Mouse (Mus musculus): ENCODE results near the gene Pde4b.

The Pde4b gene

GRCm38 (mm10) chr4:102518341-102518740 lies 431.0 kb downstream of the Pde4b start:
- no peaks in the 10 kb centered on the region for H3K9me3 ChIP-seq (ENCODE audit: low read length)
- H3K27me3 ChIP-seq (ENCODE audit: insufficient read depth, low read length): no peaks in the 10 kb centered on the region
- TF ChIP-seq POU5F1 (IDR thresholded peaks at IDR 0.05; ENCODE audit: borderline replicate concordance, low read length) (no peak), CTCF (conservative IDR thresholded peaks at IDR 0.05; ENCODE audit: low read length) (no peak), NANOG (IDR thresholded peaks at IDR 0.05; ENCODE audit: borderline replicate concordance, low read length) (no peak)
- H3K36me3 ChIP-seq (ENCODE audit: insufficient read depth, low read length): no peaks in the 10 kb centered on the region
- H3K4me3 ChIP-seq (replicated peaks; ENCODE audit: low read length): no peak overlapping the region
- no peaks in the 10 kb centered on the region for H3K4me1 ChIP-seq (replicated peaks; ENCODE audit: low read depth, low read length)

GRCm38 (mm10) chr4:102520669-102521261 lies 433.4 kb downstream of the Pde4b start:
- Histone ChIP-seq H3K36me3 (ENCODE audit: insufficient read depth, low read length) (no peaks in the 10 kb centered on the region), H3K27me3 (ENCODE audit: insufficient read depth, low read length) (no peaks in the 10 kb centered on the region), H3K4me3 (replicated peaks; ENCODE audit: low read length) (no peak overlapping the region), H3K4me1 (replicated peaks; ENCODE audit: low read depth, low read length) (no peaks in the 10 kb centered on the region), H3K9me3 (ENCODE audit: low read length) (no peaks in the 10 kb centered on the region)
- TF ChIP-seq POU5F1 (IDR thresholded peaks at IDR 0.05; ENCODE audit: borderline replicate concordance, low read length) (no peak), NANOG (IDR thresholded peaks at IDR 0.05; ENCODE audit: borderline replicate concordance, low read length) (no peak), CTCF (conservative IDR thresholded peaks at IDR 0.05; ENCODE audit: low read length) (no peak)

GRCm38 (mm10) chr4:102521434-102521833 lies 434.1 kb downstream of the Pde4b start:
- H3K27me3 ChIP-seq (ENCODE audit: insufficient read depth, low read length): no peaks in the 10 kb centered on the region
- H3K4me3 ChIP-seq (replicated peaks; ENCODE audit: low read length): no peak overlapping the region
- H3K36me3 ChIP-seq (ENCODE audit: insufficient read depth, low read length): no peaks in the 10 kb centered on the region
- no peaks in the 10 kb centered on the region for H3K4me1 ChIP-seq (replicated peaks; ENCODE audit: low read depth, low read length)
- TF ChIP-seq CTCF (conservative IDR thresholded peaks at IDR 0.05; ENCODE audit: low read length) (no peak), NANOG (IDR thresholded peaks at IDR 0.05; ENCODE audit: borderline replicate concordance, low read length) (no peak), POU5F1 (IDR thresholded peaks at IDR 0.05; ENCODE audit: borderline replicate concordance, low read length) (no peak)
- H3K9me3 ChIP-seq (ENCODE audit: low read length): no peaks in the 10 kb centered on the region

- H3K9me3 ChIP-seq (ENCODE audit: low read length): no peaks in the 10 kb centered on the region
- H3K36me3 ChIP-seq (ENCODE audit: insufficient read depth, low read length): no peaks in the 10 kb centered on the region
- no peaks in the 10 kb centered on the region for H3K4me1 ChIP-seq (replicated peaks; ENCODE audit: low read depth, low read length)
- no peak overlapping the region for H3K4me3 ChIP-seq (replicated peaks; ENCODE audit: low read length)
- H3K27me3 ChIP-seq (ENCODE audit: insufficient read depth, low read length): no peaks in the 10 kb centered on the region
- TF ChIP-seq NANOG (IDR thresholded peaks at IDR 0.05; ENCODE audit: borderline replicate concordance, low read length): no peak
These were observed 440.0 kb downstream of the Pde4b start for GRCm38 (mm10) chr4:102527361-102527760.

GRCm38 (mm10) chr4:102530797-102531196 lies 443.5 kb downstream of the Pde4b start:
- TF ChIP-seq NANOG (IDR thresholded peaks at IDR 0.05; ENCODE audit: borderline replicate concordance, low read length) (no peak), POU5F1 (IDR thresholded peaks at IDR 0.05; ENCODE audit: borderline replicate concordance, low read length) (no peak), CTCF (conservative IDR thresholded peaks at IDR 0.05; ENCODE audit: low read length) (no peak)

GRCm38 (mm10) chr4:102531729-102532128 lies 444.4 kb downstream of the Pde4b start:
- Histone ChIP-seq H3K27me3 (ENCODE audit: insufficient read depth, low read length) (no peaks in the 10 kb centered on the region), H3K4me3 (replicated peaks; ENCODE audit: low read length) (no peak overlapping the region), H3K4me1 (replicated peaks; ENCODE audit: low read depth, low read length) (no peaks in the 10 kb centered on the region), H3K9me3 (ENCODE audit: low read length) (no peaks in the 10 kb centered on the region), H3K36me3 (ENCODE audit: insufficient read depth, low read length) (no peaks in the 10 kb centered on the region)
- TF ChIP-seq CTCF (conservative IDR thresholded peaks at IDR 0.05; ENCODE audit: low read length): no peak
- TF ChIP-seq POU5F1 (IDR thresholded peaks at IDR 0.05; ENCODE audit: borderline replicate concordance, low read length): no peak
- TF ChIP-seq NANOG (IDR thresholded peaks at IDR 0.05; ENCODE audit: borderline replicate concordance, low read length): no peak

More at GRCm38 (mm10) chr4:102530797-102531196, 443.5 kb downstream of the Pde4b start:
- Histone ChIP-seq H3K4me3 (replicated peaks; ENCODE audit: low read length) (no peak overlapping the region), H3K27me3 (ENCODE audit: insufficient read depth, low read length) (no peaks in the 10 kb centered on the region), H3K4me1 (replicated peaks; ENCODE audit: low read depth, low read length) (no peaks in the 10 kb centered on the region), H3K36me3 (ENCODE audit: insufficient read depth, low read length) (no peaks in the 10 kb centered on the region), H3K9me3 (ENCODE audit: low read length) (no peaks in the 10 kb centered on the region)

- H3K27me3 ChIP-seq (ENCODE audit: insufficient read depth, low read length): no peaks in the 10 kb centered on the region
- H3K4me1 ChIP-seq (replicated peaks; ENCODE audit: low read depth, low read length): no peaks in the 10 kb centered on the region
- H3K4me3 ChIP-seq (replicated peaks; ENCODE audit: low read length): no peak overlapping the region
- H3K9me3 ChIP-seq (ENCODE audit: low read length): no peaks in the 10 kb centered on the region
- TF ChIP-seq CTCF (conservative IDR thresholded peaks at IDR 0.05; ENCODE audit: low read length) (no peak), POU5F1 (IDR thresholded peaks at IDR 0.05; ENCODE audit: borderline replicate concordance, low read length) (no peak), NANOG (IDR thresholded peaks at IDR 0.05; ENCODE audit: borderline replicate concordance, low read length) (no peak)
- no peaks in the 10 kb centered on the region for H3K36me3 ChIP-seq (ENCODE audit: insufficient read depth, low read length)
These were observed 446.1 kb downstream of the Pde4b start for GRCm38 (mm10) chr4:102533183-102534048.

- no peaks in the 10 kb centered on the region for H3K9me3 ChIP-seq (ENCODE audit: low read length)
- no peak for TF ChIP-seq NANOG (IDR thresholded peaks at IDR 0.05; ENCODE audit: borderline replicate concordance, low read length)
- no peaks in the 10 kb centered on the region for H3K27me3 ChIP-seq (ENCODE audit: insufficient read depth, low read length)
- no peaks in the 10 kb centered on the region for H3K36me3 ChIP-seq (ENCODE audit: insufficient read depth, low read length)
- H3K4me3 ChIP-seq (replicated peaks; ENCODE audit: low read length): no peak overlapping the region
- no peaks in the 10 kb centered on the region for H3K4me1 ChIP-seq (replicated peaks; ENCODE audit: low read depth, low read length)
These were observed 446.8 kb downstream of the Pde4b start for GRCm38 (mm10) chr4:102534049-102534730.
